Mouse (Mus musculus) neural tube, embryonic 11.5 days (tissue): ENCODE results near the gene Triml1. TPM values are rescaled to one million over a fixed set of nuclear protein-coding genes. Genes with fewer than 3 reads are reported as not detected.

Source experiments
- ATAC-seq: fragments of 200-750 bp; cut with Nextera tagmentation; 2 replicates; pipeline ENCODE4 v1.8.0; 2017; ENCODE audit warnings: moderate number of reproducible peaks, mild to moderate bottlenecking, moderate TSS enrichment, moderate library complexity; ENCODE audit not compliant: insufficient read depth, low FRiP score, low TSS enrichment
- DNase-seq: peaks from one replicate; pipeline ENCODE4 v3.0.0-alpha.2; 2015; ENCODE audit warnings: low spot score
- H3K27ac ChIP-seq: fragments of 300-500 bp; sonication (generic); 2 replicates; pipeline ENCODE4 v1.5.1; 2014; ENCODE audit warnings: low read depth, mild to moderate bottlenecking, low read length
- H3K27me3 ChIP-seq: fragments of 300-500 bp; sonication (generic); 2 replicates; pipeline ENCODE4 v1.6.1; 2014; ENCODE audit warnings: mild to moderate bottlenecking, low read length, mixed read lengths; ENCODE audit not compliant: control insufficient read depth, insufficient read depth
- H3K36me3 ChIP-seq: fragments of 300-500 bp; sonication (generic); 2 replicates; pipeline ENCODE4 v1.6.1; 2014; ENCODE audit warnings: mild to moderate bottlenecking, low read length, moderate library complexity, mixed read lengths; ENCODE audit not compliant: control insufficient read depth, insufficient read depth
- H3K4me1 ChIP-seq: fragments of 300-500 bp; sonication (generic); 2 replicates; pipeline ENCODE4 v1.6.1; 2014; ENCODE audit warnings: low read length, mixed read lengths; ENCODE audit not compliant: control insufficient read depth, insufficient read depth
- H3K4me2 ChIP-seq: fragments of 300-500 bp; sonication (generic); 2 replicates; pipeline ENCODE4 v1.6.1; 2014; ENCODE audit warnings: low read depth, mild to moderate bottlenecking, moderate library complexity
- H3K4me3 ChIP-seq: fragments of 300-500 bp; sonication (generic); 2 replicates; pipeline ENCODE4 v1.5.1; 2014; ENCODE audit warnings: low read depth, low read length
- H3K9ac ChIP-seq: fragments of 300-500 bp; sonication (generic); 2 replicates; pipeline ENCODE4 v1.6.1; 2014; ENCODE audit warnings: mild to moderate bottlenecking, low read length
- H3K9me3 ChIP-seq: fragments of 300-500 bp; sonication (generic); 2 replicates; pipeline ENCODE4 v1.6.1; 2016; ENCODE audit warnings: low read length; ENCODE audit not compliant: control insufficient read depth
- WGBS: fragments of 180-500 bp; shearing (Covaris S2); extraction: QIAGEN DNeasy Blood & Tissue Kit; methylation state at CpG from one replicate; pipeline ENCODE4 v1.1.7; 2014; 5-methylcytosine and 5-hydroxymethylcytosine counted together
- polyA plus RNA-seq: library from polyadenylated mRNA; unstranded; fragments of >200 nt; fragmentation: Nextera tagmentation; extraction: Ambion mirVana; gene quantifications from 2 replicates; pipeline ENCODE4 v1.2.1, GENCODE M21; 2014

Triml1 gene
- polyA plus RNA-seq, result not detected in 2 replicates

GRCm38 (mm10) chr8:43141386-43141785 is at the start of gene Triml1:
Gene Triml1 (minus strand): TSS chr8:43141486.
- H3K27ac ChIP-seq, result no peak within 1 kb of the TSS
- no peaks in the 10 kb centered on the region for H3K36me3 ChIP-seq
- no peaks in the 10 kb centered on the region for H3K4me1 ChIP-seq
- WGBS, result 78% methylated on average over 2 of the region's 2 CpGs
- no peaks in the 10 kb centered on the region for H3K9me3 ChIP-seq
- DNase-seq (no peak), ATAC-seq (no peak)
- H3K27me3 ChIP-seq, result no peaks in the 10 kb centered on the region
- H3K9ac ChIP-seq, result no peak within 1 kb of the TSS
- no peak within 1 kb of the TSS for H3K4me2 ChIP-seq
- H3K4me3 ChIP-seq, result no peak within 1 kb of the TSS

- Histone ChIP-seq H3K36me3 (no peaks in the 10 kb centered on the region), H3K4me2 (no peak overlapping the region), H3K4me1 (no peaks in the 10 kb centered on the region), H3K27ac (no peak overlapping the region), H3K4me3 (no peak overlapping the region), H3K9ac (no peak overlapping the region), H3K9me3 (no peaks in the 10 kb centered on the region), H3K27me3 (no peaks in the 10 kb centered on the region)
- no peak for DNase-seq
- WGBS, result 92% methylated on average over 2 of the region's 2 CpGs
- no peak for ATAC-seq
These were observed 41.0 kb upstream of the Triml1 start for GRCm38 (mm10) chr8:43182281-43182680.

- Histone ChIP-seq H3K4me2 (no peak within 1 kb of the TSS), H3K4me3 (no peak within 1 kb of the TSS), H3K9ac (no peak within 1 kb of the TSS), H3K27ac (no peak within 1 kb of the TSS), H3K4me1 (no peaks in the 10 kb centered on the region), H3K27me3 (no peaks in the 10 kb centered on the region), H3K9me3 (no peaks in the 10 kb centered on the region), H3K36me3 (no peaks in the 10 kb centered on the region)
- 94% methylated on average over 13 of the region's 13 CpGs for WGBS
- no peak for ATAC-seq
- DNase-seq, result no peak
These were observed 38.9 kb upstream of the Triml1 start, which contains the start of gene Triml2 for GRCm38 (mm10) chr8:43180054-43180690. Gene Triml2 (plus strand): TSS chr8:43180541.

GRCm38 (mm10) chr8:43179189-43179588 is 37.9 kb upstream of the Triml1 start:
- DNase-seq (no peak), ATAC-seq (no peak)
- Histone ChIP-seq H3K4me3 (no peak overlapping the region), H3K9me3 (no peaks in the 10 kb centered on the region), H3K4me1 (no peaks in the 10 kb centered on the region), H3K36me3 (no peaks in the 10 kb centered on the region), H3K9ac (no peak overlapping the region), H3K27me3 (no peaks in the 10 kb centered on the region), H3K27ac (no peak overlapping the region), H3K4me2 (no peak overlapping the region)
- 72% methylated on average over 4 of the region's 4 CpGs for WGBS

GRCm38 (mm10) chr8:43178263-43178662 is 37.0 kb upstream of the Triml1 start:
- ATAC-seq (no peak), DNase-seq (no peak)
- Histone ChIP-seq H3K27ac (no peak overlapping the region), H3K4me3 (no peak overlapping the region), H3K9me3 (no peaks in the 10 kb centered on the region), H3K36me3 (no peaks in the 10 kb centered on the region), H3K4me1 (no peaks in the 10 kb centered on the region), H3K27me3 (no peaks in the 10 kb centered on the region), H3K9ac (no peak overlapping the region), H3K4me2 (no peak overlapping the region)
- WGBS, result 42% methylated on average over 3 of the region's 3 CpGs

- 88% methylated on average over 6 of the region's 6 CpGs for WGBS
- no peaks in the 10 kb centered on the region for H3K36me3 ChIP-seq
- no peak for DNase-seq
- H3K27ac ChIP-seq, result no peak overlapping the region
- no peaks in the 10 kb centered on the region for H3K27me3 ChIP-seq
- no peak overlapping the region for H3K4me3 ChIP-seq
- H3K9ac ChIP-seq, result no peak overlapping the region
- no peaks in the 10 kb centered on the region for H3K9me3 ChIP-seq
- H3K4me2 ChIP-seq, result no peak overlapping the region
- no peak for ATAC-seq
- H3K4me1 ChIP-seq, result no peaks in the 10 kb centered on the region
These were observed 35.6 kb upstream of the Triml1 start for GRCm38 (mm10) chr8:43176766-43177486.

GRCm38 (mm10) chr8:43169249-43169755 is 28.0 kb upstream of the Triml1 start:
- no peak overlapping the region for H3K4me3 ChIP-seq
- DNase-seq, result no peak
- WGBS, result 92% methylated on average over 6 of the region's 6 CpGs
- H3K27me3 ChIP-seq, result no peaks in the 10 kb centered on the region
- no peaks in the 10 kb centered on the region for H3K36me3 ChIP-seq
- no peak for ATAC-seq
- no peaks in the 10 kb centered on the region for H3K9me3 ChIP-seq
- H3K9ac ChIP-seq, result no peak overlapping the region
- no peaks in the 10 kb centered on the region for H3K4me1 ChIP-seq
- H3K4me2 ChIP-seq, result no peak overlapping the region
- H3K27ac ChIP-seq, result no peak overlapping the region

- WGBS, result 88% methylated on average over 4 of the region's 4 CpGs
- Histone ChIP-seq H3K4me2 (no peak overlapping the region), H3K4me1 (no peaks in the 10 kb centered on the region), H3K9me3 (no peaks in the 10 kb centered on the region), H3K9ac (no peak overlapping the region), H3K4me3 (no peak overlapping the region), H3K27ac (no peak overlapping the region), H3K36me3 (no peaks in the 10 kb centered on the region), H3K27me3 (no peaks in the 10 kb centered on the region)
- no peak for ATAC-seq
- no peak for DNase-seq
These were observed 26.8 kb upstream of the Triml1 start for GRCm38 (mm10) chr8:43168083-43168482.

- Histone ChIP-seq H3K9ac (no peak overlapping the region), H3K4me1 (no peaks in the 10 kb centered on the region), H3K4me3 (no peak overlapping the region), H3K27ac (no peak overlapping the region), H3K4me2 (no peak overlapping the region), H3K27me3 (no peaks in the 10 kb centered on the region), H3K9me3 (no peaks in the 10 kb centered on the region), H3K36me3 (no peaks in the 10 kb centered on the region)
- ATAC-seq, result no peak
- WGBS, result 91% methylated on average over 3 of the region's 3 CpGs
- DNase-seq, result no peak
These were observed 23.2 kb upstream of the Triml1 start for GRCm38 (mm10) chr8:43164453-43164852.
